Mouse (Mus musculus): ENCODE data around the gene Dlec1.

DNA sequence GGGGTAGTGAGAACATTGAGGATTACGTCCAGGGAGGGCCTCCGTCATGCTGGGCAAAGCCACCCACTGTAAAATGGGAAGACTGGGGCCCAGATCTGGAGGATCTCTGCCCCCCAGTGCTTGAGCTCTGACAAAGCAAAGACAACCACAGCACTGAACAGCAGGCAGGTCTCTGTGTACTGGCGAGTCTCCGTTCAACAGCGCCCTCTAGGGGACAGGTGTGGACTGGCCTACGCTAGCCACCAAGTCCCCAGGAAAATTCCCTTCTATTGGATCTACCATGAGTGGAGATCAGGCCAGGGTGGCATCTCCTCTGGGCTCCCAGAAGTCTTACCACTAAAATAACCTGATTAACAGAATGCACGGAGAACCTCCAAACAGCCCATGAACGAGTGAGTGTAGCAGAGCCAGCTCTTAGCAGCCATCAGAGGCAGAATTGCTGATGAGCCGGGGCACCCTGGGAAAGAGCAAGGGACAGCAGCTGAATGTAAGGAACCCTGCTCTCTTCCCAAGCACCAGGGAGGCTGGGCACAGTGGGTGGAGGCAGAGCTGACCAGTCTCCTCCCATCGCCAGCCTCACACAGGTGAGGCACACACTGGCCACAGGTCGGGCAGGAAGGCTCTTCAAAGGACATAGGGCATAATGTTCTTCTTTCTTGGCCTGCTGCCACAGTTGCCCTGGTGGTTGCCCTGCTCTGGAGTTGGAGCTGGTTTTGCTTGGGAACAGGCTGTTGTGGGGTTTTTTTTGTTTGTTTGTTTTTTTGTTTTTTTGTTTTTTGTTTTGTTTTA lies 90.1 kb downstream of the Dlec1 start:
- TF ChIP-seq EP300 (IDR thresholded peaks at IDR 0.05) (no peak), CTCF (IDR thresholded peaks at IDR 0.05) (peak; percentile 75)

Measured in lung, postnatal 0 days (tissue).